Mouse (Mus musculus) spleen, embryonic (tissue): Measurements from ENCODE around the gene Astl.

Experiments used
- CTCF ChIA-PET: fragments of 350-600 bp; sonication (Branson Sonifier 250); formaldehyde crosslinking; loops from one replicate; lab custom pipeline; 2022; lab: Charles Lee

Gene Astl

DNA sequence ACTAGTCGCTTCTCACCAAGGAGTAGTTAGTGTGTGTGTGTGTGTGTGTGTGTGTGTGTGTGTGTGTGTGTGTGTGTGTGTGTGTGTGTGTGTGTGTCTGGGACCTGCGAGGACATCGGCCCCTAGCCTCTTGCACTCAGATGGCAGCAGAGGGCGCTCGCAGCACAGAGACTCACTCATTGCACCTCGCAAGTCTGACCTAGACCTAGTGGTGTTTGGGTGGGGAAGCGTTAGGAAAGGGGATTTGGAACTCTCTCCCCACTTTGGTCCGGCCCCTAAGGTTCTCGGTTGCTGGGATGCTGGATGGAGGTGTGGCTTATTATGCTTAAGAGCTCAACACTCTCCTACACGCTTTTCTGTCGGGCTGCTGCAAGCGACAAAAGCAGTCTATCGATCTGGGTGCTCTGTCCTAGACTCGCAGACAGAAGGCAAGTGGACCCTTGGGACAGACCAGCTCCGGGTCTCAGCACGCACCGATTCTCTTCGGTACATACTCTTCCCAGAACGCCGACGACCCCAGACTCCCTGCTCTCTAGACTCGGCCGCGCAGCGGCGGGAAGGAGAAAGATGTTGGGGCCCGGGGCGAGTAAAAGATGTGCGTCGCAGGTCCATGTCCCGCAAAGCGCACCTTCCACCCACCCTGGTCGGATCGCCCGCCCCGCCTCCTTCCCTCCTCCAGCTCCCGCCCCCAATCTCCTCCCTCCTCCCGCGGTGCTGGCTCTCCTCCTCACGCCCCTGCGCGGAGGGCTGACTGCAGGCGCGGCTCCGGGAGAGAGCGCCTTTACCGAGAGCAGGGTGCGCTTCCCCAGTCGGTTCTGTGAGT, 24.2 kb downstream of the Astl start, which contains the start of gene Adra2b:
Gene Adra2b (plus strand): TSS at position 750 of the 823 bp plus-strand sequence.
- CTCF ChIA-PET: interaction anchor here (0.6 kb wide), 1 partner anchor 140 kb away, joined by 7 read pairs; no protein-coding TSS in a partner anchor

GRCm38 (mm10) chr2:127363282-127363652, 24.8 kb downstream of the Astl start:
- CTCF ChIA-PET: no interaction called here

DNA sequence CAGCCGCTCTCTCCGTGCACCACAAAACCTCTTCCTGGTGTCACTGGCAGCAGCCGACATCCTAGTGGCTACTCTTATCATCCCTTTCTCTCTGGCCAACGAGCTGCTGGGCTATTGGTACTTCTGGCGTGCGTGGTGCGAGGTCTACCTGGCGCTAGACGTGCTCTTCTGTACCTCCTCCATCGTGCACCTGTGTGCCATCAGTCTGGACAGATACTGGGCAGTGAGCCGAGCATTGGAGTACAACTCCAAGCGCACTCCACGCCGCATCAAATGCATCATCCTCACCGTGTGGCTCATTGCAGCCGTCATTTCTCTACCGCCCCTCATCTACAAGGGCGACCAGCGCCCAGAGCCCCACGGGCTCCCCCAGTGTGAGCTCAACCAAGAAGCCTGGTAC, 25.3 kb downstream of the Astl start:
- CTCF ChIA-PET: no interaction called here

- CTCF ChIA-PET: no interaction called here
Observed at GRCm38 (mm10) chr2:127364452-127364851, 26.0 kb downstream of the Astl start.

DNA sequence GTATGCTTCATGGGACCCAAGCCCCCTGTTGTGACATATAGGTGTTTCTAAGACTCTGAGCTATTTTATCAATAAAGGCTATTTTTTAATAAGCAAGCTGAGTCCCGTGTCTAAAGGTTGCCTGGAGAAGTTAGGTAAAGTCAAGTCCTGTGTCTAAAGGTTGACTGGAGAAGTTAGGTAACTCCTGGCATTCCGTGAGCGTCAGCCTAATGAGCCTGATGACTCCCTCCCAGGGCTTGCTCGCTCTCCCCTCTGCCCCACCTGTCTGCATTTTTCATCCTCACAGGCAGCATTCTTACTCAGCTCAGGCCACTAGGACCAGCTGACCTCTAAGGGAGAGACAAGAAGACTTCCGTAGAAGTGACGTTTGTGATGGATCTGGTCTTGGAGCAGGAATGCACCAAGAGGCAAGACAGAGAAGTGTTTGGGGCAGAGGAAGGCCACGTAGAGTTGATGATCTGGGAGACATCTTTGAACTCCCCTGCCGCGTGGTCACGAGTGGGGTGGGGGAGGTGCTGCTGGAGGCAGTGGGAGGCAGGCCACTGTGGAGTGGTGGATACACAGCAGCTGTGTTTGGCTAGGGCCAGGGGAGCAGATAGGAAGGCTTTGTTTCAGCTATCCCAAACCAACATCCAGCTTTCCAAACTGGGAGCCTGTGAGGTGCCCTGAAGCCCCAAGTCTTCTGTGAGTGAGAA, 28.8 kb downstream of the Astl start:
- CTCF ChIA-PET: no interaction called here

GRCm38 (mm10) chr2:127369703-127370376, 31.4 kb downstream of the Astl start:
- CTCF ChIA-PET: no interaction called here

DNA sequence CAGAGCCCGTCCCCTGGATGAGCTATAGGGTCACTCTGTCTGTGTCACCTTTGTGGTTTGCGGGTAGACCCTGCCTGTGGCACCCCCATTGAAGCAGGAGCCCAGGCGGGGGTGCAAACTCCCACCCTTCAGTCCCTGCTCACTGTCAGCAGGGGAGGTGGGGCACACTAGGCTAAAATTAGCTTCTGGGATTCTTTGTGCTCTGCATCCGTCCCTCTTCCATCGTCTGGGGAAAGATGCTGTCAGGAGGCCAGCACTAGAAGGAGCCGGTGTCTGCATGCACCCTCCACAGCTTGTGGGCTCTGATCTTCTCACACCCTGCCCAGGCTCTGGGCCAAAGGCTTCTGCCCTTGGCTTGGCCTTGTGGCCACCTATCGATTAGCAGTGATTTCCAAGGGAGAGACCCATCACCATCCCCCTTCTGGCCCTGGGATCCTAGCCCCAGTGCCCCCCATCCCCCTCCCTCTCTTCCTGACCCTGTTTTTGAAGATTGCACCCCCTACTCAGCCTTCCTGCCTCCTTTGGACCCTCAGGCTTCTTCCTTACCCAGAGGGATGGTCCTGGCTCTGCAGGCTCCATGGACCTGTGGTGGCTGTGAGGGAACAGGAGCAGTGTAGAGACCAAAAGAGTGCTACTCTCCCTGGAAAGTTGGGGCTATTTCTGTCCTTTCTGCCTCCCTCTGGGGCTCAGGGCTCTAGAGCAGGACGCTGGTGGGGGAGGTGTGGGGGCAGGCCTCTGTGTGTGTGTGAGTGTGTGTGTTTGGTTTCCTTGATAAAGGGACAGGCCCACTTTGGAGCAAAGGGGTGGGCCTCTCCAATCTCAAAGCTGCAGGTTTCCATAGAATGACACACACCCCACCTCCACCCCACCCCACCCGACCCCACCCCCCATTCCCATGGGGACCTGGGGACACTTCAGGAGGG, 32.4 kb downstream of the Astl start:
- CTCF ChIA-PET: no interaction called here

DNA sequence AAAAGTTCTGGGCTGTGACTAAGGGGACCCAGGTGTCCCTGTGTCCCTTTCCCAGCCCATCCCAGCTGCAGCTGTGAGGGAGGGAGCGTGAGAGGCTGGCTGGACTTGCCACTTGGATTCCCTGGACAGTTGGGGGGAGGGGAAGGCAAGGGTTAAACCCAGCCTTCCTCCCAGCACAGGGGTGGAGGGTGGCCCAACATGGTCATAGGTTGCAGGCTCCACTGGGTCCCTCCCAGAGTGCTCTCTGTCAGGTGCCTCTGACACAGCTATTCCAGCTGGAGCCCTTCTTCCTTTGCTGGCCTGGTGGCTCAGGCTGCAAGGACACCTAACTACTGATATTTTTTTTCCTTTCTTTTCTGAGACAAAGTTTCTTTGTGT, 33.0 kb downstream of the Astl start:
- CTCF ChIA-PET: no interaction called here

- CTCF ChIA-PET: no interaction called here
Observed at GRCm38 (mm10) chr2:127372082-127372481, 33.6 kb downstream of the Astl start.

GRCm38 (mm10) chr2:127374131-127374530, 35.7 kb downstream of the Astl start:
- CTCF ChIA-PET: no interaction called here

DNA sequence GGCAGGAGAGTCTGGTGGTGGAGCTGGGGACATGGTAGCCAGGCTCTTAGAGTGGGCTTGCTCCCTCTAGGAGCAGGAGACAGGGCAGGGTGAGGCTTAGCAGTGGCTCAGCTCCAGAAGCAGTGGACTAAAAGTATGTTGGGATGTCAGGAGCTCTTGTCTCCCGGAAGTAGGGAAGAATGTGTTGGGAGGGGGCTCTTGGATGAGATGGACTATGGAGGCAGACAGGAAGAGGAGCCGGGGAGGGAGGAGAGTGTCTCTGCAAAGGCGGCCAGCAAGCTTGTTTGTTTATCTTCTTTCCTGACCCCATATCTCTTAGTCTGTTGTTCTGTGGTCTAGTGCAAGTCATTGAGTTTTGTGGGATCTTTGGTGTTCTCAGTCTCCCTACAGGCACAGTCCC, 36.6 kb downstream of the Astl start:
- CTCF ChIA-PET: no interaction called here

GRCm38 (mm10) chr2:127375759-127376341, 37.4 kb downstream of the Astl start:
- CTCF ChIA-PET: no interaction called here

DNA sequence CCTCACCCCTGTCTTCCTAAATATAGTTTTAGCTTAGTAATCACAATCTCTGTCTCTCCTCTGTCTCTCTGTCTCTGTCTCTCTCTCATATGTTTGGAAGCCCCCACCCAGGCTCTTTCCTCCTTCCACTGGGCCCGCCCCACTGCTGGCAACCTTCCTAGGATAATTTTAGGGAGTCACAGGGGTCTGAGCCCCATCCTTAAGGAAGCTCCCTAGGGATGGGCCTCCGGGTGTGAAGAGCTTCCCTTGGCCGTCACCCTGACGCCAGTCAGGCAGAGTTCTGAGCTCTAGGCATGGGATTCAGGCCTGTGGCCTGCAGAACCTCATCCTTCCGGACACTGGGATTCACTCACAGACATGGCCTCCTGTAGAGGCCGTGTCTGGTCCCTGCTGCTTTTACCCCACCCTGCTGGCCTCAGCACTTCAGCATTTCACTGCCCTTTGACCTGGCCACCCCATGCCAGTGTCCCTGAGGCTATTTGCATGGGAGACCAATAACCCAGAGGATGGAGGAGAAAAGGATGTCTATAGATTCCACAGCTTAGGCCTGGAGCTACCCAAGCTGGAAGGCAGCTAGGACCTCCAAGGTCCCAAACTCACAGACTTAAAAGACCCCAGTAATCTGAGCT, 38.1 kb downstream of the Astl start:
- CTCF ChIA-PET: no interaction called here

DNA sequence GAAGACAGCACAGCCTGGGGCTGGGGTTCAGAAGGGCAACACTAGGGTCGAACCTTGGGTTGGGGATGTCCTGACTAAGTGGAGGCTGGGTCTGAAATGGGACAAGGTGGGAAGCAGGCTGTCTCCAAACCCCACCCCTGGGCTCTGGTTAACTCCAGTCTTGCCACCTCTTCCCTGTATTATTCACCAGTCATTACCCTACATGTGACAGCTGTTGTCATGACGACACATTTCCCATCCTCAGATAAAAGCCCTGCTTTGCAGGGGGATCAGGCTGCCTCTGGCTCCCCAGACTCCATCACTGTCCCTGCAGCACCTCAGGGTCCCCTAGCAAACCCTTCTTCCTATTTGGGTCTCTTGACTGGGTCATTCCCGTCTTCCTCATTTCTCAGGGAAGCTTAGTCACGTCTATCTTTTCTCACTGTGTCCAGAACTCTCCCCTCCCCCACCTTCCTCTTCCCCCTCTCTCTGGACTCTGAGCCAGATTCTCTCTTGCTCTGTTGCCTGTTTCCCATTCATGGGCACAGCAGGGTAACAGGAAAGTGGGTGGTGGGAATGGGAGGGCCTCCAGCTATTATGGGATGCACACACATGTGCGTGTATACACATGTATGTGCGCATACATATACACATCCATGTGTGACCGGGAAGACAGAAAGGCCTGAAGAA, 39.6 kb downstream of the Astl start:
- CTCF ChIA-PET: no interaction called here

GRCm38 (mm10) chr2:127378611-127378990, 40.2 kb downstream of the Astl start:
- CTCF ChIA-PET: no interaction called here

DNA sequence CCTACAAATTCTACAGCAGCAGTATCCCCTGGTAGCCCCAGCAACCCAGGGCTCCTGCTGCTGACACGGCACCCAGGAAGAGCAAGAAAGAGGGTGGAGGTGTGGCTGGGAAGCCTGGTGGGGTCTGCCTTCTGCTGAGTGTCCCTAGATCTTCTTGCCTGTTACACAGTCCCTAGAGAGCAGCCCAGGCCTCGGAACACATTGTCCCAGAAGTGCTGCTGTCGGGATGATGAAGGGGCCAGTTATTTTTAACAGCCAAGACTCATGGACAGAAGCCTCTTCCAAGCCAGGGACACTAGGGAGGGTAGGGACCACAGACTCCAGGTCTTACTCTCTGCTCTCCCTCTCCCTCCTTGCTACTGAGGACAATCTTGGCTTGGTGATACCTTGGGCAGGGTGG, 40.8 kb downstream of the Astl start:
- CTCF ChIA-PET: no interaction called here

GRCm38 (mm10) chr2:127383881-127384280, 45.4 kb downstream of the Astl start:
- CTCF ChIA-PET: no interaction called here

GRCm38 (mm10) chr2:127387521-127387920, 49.1 kb downstream of the Astl start:
- CTCF ChIA-PET: no interaction called here

- CTCF ChIA-PET: no interaction called here
Observed at GRCm38 (mm10) chr2:127390352-127390751, 51.9 kb downstream of the Astl start.

DNA sequence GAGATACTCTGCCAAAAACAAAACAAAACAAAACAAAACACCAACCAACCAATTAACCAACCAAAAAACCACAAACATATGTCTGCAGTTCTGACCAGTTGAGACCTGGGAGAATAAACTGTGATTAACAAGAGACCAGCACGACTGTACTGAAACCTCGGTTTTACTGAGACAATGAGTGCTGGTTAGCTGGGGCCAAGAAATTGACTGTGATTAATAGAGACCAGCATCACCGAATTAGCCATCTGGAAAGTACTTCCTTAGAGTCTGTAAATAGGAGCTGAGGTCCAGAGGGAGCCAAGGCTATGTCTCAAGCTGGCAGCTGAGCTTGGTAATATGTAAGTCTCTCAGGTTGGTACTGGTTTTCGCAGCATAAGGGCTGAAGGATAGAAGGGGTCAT, 52.4 kb downstream of the Astl start:
- CTCF ChIA-PET: no interaction called here
